Mouse (Mus musculus) cerebellum, adult (tissue): ENCODE measurements around the gene Acy3.
"Not testable (repeated sequence)": the region's sequence is repeated elsewhere in the genome, so short reads cannot be mapped to it uniquely, and the experiment has no call there.

Experiments
- ATAC-seq: cut with Nextera tagmentation; 2 replicates; pipeline ENCODE4 v1.9.2; 2017; ENCODE audit warnings: mild to moderate bottlenecking, moderate library complexity, mixed read lengths; ENCODE audit not compliant: insufficient number of reproducible peaks, low FRiP score, low TSS enrichment

Gene Acy3

DNA sequence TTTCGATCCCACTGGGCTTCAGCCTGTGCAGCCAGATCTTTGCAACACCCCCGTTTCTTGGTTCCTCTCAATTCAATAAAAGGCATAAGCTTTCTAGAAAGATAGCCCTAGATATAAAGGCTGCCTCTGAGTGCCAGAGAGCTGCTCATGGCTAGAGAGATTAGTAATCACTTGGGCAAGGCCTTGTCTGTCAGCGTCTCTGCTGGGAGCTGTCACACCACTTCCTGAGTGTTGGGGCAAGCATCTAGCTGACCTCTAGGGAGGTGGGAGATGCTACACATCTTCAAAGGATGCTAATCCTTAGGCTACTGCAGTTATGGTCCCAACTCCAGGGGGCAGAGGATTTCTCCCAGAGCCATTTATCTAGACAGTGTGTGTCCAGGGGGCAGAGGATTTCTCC lies 19.1 kb upstream of the Acy3 start:
- no peak for ATAC-seq

DNA sequence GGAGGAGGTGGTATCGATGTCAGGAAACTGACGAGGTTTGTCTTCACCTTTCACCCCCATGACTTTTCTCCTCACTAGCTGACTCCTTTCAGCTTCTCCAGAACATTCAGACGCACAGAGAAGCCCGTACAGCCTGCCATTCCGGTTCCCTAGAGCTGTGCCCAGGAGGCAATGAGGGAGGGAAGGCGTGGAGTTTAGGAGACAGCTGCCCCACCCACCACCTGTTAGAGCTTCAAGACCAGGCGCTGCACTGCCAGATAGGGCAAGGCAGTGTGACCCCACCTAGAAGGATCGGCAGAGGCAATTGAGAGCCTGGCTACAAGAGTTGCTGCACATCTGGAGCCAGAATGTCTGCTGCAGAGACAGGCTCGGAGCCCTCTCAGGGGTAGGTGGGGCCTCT lies 14.1 kb upstream of the Acy3 start, which contains the start of gene Aldh3b2:
TSS of gene Aldh3b2 (plus strand) at position 100 of the 400 bp plus-strand sequence.
- no peak for ATAC-seq

DNA sequence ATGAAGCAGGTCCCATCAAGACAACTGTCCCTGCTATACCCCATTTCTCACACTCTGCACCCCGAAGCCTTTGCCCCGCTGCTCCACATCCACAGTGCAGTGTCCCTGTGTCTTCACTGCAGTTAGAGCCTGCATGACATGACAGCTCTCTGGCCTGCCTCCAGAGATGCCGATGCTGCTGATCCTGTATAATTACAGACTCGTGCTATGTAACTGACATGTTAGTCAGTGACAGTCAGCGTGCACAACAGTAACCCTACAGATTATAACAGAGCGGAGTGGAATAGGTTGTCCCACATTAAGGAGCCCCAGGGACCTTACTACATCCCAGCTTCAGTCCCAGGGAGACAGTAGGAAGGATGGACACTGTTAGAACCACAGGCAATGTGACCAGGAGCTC lies 11.8 kb upstream of the Acy3 start:
- not testable (repeated sequence) for ATAC-seq

DNA sequence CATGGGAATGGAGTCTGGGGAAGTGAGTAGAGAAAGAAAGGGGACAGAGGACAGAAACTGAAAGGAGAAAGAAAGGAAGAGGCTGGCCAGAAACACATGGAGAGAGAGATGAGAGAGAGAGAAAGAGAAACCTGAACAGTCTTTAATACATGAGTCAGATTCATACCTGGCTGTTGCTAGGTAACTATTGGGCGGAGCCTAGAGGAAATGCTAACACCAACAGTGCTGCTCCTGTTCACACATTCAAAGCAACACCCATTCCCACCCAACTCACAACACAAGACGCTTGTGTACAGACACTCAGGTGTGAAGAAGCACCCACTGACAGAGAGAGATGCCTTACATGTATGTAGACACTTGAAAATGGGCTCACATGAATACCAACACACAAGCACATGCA lies 10.5 kb upstream of the Acy3 start:
- ATAC-seq = no peak

DNA sequence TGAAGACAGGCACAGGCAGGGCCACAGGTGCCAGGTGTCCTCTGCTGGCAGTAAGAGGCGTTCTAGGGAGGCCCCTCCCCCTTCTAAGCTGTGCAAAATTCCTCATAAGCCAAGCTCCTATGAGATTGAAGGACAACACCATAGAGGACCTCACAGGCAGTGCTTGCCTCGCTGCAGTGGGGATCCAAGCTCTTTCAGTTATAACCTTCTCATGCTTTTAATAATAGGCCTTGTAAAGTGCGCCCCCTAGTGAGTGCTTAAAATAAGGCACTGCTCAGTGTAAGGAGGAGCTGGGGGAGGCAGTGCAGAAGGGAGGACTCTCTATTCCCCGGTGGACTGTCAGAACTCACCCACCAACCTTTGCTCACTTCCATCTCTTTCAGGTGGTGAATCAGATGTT lies 6.1 kb upstream of the Acy3 start:
- ATAC-seq = peak; percentile 56; the same call in 1 of the 2 replicates

DNA sequence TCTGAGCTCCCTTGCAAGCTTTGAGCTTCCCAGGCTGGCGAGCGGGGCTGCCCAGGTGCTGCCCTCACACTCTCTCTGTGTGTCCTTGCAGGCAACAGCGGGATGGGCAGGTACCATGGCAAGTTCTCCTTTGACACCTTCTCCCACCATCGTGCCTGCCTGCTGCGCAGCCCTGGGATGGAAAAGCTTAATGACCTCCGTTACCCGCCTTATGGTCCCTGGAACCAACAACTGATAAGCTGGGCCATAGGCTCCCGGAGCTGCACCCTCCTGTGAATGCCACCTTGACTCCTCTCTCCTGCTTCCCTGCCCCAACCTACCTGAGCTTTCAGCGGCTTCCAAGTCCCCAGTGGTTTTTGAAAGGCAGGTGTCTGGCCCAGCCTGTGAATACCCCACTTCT lies 5.5 kb upstream of the Acy3 start:
- no peak for ATAC-seq

DNA sequence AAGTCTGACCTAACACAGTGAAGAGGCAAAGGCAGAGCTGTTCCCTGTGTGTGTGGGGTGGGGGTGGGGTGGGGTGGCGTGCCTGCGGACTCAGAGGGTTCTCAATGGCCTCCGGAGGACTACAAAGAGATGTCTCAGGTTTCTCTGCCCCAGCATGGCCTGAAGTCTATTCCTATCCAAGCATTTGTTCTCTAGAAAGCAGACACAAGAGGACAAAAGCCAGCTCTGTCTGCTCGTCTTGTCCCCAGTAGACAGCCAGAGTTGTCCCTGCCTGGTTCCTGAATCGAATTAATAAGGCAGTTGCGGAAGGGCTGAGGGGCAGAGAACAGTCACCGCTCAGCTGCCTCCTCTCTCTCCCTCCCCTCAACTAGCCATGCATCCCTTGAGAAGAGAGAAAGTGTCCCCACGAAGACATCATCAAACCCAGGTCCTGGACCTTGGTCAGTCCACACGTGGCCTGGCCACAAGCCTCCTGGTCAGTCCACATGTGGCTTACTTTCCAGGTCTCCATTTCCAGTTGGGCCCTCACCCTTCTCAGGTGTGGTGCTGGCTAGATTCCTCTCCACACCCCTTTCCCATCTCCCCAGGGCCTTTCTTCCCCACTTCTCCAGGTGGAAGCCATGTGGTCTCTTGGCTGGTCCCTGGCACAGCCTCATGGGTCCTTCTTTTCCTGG lies 2.7 kb upstream of the Acy3 start:
- ATAC-seq = no peak

DNA sequence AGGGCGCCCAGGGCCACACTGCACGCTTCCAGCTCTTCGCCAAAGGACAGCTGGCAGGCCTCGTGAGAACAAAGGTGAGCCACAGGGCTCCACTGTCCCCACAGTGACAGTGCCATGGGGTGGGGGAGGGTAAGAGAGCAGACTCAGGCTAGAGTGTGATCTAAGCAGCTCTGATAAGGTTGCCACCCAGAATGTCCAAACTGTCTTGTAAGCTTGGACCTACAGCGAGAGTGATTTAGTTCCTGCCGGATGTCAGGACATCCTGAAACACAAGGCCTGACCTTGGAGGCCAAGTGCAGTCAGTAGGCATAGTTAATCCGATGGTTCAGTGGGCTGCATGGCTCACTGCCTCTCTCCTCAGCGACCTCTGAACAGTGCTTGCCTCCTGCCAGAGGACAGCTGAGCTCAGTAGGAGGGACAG lies 1.1 kb upstream of the Acy3 start:
- ATAC-seq = no peak

DNA sequence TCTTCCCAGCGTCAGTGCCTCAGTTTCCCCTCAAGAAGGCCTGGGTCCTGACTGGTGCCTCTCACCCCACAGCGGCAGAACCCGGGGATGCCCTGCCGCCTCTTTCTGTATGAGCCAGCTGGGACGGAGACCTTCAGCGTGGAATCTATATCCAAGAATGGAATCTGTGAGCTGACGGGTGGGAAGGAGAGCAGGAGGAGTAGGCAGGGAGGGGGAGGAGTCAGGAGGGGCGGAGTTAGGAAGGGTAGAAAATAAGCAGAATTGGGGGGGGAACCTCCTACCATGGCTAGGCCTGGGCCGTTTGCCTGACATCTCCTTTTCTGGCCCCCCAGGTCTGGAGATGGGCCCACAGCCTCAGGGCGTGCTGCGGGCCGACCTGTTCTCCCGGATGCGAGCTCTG lies 1.7 kb downstream of the Acy3 start:
- ATAC-seq = no peak

DNA sequence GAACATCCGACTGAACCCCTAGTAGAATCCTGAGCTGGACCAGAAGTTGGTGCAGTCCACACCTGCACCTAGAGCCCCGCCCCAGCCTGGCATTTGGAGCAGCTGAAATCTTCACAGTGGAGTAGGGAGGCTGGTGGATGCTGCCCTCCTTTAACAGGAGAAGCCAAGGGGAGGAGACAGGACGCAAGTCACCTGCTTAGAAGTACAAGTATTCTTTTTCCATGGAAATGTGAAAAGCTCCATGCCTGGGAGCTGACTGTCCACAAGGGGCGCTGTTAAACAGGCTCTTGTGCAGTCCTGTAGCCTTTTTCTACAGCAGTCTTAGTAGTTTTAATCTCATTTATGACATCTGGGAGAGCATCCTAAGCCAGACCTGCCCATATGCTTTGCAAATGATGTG lies 2.4 kb downstream of the Acy3 start:
- ATAC-seq = no peak

DNA sequence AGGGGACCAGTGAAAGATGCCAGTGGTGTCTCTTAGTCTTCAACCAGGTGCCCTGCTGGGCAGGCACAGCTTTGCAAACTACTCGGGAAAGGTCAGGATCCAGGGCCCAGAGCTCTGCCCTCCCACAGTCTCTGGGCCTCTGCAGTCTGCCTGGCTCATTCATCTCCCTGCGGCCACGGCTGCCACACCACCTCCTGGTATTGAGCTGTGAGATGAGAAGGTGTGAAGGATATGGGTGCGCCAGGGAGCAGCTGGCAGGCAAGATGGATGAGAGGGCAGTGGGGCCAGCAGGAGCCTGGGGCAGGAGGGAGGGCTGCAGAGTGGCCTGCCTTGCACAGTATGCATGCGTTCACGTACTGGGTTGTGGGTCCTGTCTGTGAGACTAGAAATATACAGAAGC lies 4.4 kb downstream of the Acy3 start:
- no peak for ATAC-seq

DNA sequence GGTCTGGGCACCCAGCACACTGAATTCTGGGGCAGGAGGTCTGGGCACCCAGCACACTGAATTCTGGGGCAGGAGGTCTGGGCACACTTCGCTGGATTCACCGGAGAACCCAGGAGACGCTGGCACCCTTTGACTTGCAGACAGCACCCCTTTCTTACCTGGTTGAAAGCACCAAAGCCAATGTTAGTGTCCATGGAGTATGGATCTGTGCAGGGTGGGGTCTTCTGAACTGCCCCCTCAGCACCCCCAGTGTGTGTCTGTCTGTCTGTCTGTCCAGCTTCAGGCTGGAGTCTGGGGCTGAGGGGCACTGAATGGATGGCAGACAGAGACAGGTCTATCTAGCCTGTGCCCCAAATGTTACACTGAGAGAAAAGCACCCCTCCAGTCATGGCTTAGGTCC lies 5.2 kb downstream of the Acy3 start:
- ATAC-seq = no peak

DNA sequence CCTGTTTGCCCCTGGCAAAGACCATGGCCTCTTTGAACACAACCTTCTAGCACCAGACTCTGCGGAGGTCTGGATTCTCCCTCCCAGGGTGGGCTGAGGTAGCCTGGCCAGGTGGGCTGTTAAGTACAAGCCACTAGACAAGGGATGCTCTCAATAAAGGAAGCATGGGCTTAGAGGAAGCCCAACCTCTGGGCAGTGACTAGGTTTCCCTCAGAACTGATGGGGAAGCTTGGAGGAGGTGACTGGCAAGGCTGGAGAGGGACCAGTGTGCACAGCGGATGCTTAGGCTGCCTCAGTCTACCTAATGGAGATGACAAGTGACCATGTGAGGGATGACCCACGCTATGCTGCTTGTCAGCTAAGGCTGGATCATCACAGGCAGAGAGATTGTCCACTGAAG lies 5.6 kb downstream of the Acy3 start:
- ATAC-seq = no peak

DNA sequence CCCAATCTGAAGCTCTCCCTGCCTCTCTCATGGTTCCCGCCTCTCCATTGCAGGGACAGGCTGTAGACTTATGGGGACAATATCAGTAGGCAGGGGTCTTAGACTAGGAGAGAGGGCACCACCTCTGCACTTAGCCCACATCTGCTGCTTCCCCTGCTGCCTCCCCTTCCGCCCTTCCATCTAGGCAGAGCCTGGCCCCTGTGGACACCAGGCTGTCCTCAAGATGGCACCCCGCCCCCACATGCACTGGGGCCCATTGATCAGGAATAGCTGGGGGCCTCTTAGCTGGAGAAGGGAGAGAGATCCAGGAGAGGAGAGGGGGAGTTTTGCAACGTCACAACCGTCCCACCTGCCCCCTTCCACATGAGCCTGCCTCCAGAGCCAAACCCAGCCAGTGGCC lies 6.0 kb downstream of the Acy3 start, which contains the start of gene Tbx10:
TSS of gene Tbx10 (plus strand) at position 337 of the 400 bp plus-strand sequence.
- ATAC-seq = no peak

DNA sequence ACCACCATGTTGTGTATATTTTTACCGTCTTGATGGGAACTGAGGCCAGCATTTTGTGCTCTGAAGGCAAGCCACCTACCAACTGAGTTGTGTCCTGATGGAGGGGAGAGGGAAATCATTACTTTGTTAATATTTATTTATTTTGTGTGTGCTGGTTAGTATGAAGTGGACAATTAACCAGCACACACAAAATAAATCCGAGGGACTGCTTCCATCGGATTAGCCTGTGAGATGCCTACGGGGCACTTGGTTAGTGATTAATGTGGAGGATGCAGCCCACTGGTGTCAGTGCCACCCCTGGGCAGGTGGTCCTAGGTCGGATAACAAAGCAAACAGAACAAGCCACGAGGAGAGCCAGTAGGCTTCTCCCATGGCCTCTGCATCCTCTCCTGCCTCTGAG lies 8.6 kb downstream of the Acy3 start:
- ATAC-seq = no peak

DNA sequence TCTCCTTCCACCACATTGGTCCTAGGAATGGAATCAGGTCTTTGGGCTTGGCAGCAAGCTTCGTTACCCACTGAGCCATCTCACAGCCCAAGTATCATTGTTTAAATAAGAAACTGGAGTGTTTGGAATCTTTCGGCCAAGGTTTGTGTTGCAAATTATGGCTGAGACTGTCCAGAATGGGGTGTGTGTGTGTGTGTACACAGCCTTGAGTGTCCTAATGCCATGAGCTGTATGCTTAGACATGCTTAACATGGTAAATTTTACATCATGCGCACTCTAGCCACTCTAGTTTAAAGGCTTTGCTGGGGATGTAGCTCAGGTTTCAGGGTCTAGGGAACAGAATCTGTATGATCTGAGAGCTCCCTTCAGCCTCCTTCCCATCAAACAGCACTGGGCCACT lies 9.1 kb downstream of the Acy3 start:
- ATAC-seq = no peak

DNA sequence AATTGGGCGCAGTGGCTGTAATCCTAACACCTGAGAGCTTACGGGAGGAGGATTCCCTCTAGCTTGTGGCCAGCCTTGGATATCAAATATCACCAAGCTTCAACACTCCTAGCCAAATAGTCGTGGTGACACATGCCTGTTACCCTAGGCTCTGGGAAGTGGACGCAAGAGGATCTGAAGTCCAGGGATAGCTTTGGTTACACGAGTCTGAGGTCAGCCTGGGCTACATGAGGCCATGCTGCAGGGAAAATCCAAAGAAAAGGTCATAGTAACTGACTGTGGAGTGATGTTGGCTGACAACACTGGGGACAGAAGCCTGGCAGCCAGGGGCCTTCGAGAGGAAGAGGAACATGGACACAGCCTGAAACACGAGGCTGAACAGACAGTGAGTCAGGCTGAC lies 9.7 kb downstream of the Acy3 start:
- ATAC-seq = no peak

DNA sequence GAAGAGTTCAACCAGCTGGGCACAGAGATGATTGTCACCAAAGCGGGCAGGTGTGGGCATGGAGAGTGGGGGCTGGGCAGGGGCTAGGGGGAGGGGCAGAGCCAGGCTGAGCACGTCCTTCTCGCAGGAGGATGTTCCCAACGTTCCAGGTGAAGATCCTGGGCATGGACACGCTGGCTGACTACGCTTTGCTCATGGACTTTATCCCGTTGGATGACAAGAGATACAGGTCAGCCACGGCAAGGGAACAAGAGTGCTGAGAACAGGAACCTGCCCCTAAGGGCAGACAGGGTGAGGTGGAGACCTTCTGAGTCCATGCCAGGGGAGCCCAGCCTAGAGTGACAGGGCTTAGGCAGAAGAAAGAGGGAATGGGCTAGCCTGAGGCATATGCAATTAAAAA lies 10.4 kb downstream of the Acy3 start:
- ATAC-seq = no peak

DNA sequence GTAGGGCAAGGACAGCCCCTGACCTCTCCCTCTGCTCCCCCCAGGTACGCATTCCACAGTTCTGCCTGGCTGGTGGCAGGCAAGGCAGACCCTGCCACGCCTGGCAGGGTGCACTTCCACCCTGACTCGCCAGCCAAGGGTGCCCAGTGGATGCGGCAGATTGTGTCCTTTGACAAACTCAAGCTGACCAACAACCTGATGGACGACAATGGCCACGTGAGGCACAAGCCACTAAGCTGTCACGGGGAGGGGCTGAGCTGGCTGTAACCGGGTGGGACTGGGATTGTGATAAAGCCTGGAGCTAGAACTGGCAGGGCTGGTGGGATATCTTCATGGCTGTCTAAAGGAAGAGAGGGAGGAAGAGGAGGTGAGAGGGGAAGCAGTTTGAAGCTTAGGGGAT lies 10.9 kb downstream of the Acy3 start:
- no peak for ATAC-seq

DNA sequence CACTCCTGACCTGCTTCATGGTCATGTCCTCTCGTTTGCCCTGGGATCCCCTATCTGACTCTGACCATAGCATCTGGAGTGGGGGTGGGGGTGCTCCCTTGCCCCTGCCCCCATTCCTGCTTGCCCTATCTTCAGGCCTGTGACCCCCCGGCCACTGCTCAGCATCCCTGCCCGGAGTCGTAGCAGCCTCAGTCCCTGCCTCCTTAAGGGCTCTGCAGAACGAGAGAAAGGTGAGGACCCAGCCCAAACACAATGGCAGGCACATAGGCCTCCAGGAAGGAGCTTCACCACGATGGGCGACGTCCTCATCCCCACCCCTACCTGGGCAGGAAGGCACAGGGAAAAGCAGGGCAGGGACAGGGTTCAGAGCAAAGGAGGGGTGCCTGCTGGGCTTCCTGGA lies 12.0 kb downstream of the Acy3 start:
- ATAC-seq = no peak

DNA sequence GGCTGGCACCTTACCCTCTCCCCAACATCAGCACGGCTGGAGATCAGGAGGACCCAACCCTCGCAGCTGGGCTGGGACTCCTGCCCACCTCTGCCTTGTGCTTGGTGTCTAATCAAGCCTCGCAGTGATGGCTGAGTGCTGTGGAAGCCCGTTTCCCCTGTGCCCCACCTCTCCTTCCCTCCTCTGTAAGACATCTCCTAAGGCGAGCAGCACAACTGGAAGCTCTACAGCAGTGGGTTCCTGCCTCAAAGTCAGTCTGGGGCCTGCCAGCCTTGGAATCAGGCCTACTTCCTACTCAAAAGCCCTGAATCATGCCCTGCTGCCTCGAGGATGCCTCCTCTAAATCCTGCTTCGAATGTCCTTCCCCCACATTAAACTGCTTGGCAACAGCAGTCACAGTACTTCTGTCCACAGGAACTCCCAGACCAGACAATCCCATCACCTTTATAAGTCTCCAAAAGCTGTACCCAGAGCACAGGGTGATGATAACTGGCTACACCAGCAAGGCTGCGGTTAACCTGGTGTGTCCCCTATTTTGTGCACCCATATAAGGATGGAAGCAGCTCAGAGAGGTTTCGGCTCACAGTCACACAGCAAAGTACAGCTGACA lies 12.9 kb downstream of the Acy3 start:
- no peak for ATAC-seq

DNA sequence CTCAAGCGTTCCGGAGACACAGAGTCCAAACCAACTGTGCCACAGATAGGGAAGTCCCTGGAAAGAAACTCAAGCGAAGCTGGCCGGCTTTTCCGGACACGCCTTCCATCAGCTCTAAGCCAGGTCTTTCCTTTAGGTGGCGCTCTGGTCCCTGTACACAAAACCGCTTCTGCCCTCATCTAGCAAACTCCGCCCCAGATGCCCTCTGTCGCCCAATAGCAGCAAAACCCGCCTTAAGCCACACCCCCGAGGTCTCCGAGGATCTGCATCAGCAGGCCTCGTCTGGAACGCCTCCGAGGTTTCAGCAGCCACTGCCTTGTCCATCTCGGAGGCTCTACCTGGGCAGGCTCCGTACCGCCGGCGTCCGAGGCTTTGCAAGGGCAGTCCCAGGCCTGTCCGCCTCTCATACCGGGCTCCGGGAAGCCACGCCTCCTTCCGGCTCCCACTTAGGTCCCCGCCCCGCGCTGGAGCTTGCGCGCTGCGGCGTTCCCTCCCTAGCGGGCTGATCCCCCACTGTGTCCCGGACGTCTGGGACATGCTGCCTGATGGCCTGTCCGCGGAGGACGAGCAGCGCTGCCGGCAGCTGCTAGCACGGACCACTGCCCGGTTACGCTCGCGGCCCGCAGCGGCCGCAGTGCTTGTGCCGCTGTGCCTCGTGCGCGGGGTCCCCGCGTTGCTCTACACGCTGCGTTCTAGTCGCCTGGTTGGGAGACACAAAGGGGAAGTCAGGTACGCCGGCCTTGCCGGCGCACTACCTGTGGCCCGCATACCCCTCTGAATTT lies 13.9 kb downstream of the Acy3 start, which contains the start of the genes Nudt8 and Gm49405:
TSS of gene Nudt8 (plus strand) at position 462 of the 782 bp plus-strand sequence.
TSS of gene Gm49405 (plus strand) at position 508 of the 782 bp plus-strand sequence.
- peak; percentile 81 for ATAC-seq
